Mouse (Mus musculus) granulocyte monocyte progenitor cell, adult 5-6 weeks (primary cell): ENCODE measurements at regions not wholly inside any gene's neighbourhood (a gene's known extent, or its start where the extent isn't known, plus 50 kb on each side); places are given as distances from the start of the nearest gene placed in this dataset.

Experiments used
- ATAC-seq: replicated peaks from 2 replicates; pipeline ENCODE4 v1.8.0; 2016; ENCODE audit warnings: mild to moderate bottlenecking, moderate TSS enrichment, inconsistent platforms; ENCODE audit not compliant: poor library complexity, severe bottlenecking

DNA sequence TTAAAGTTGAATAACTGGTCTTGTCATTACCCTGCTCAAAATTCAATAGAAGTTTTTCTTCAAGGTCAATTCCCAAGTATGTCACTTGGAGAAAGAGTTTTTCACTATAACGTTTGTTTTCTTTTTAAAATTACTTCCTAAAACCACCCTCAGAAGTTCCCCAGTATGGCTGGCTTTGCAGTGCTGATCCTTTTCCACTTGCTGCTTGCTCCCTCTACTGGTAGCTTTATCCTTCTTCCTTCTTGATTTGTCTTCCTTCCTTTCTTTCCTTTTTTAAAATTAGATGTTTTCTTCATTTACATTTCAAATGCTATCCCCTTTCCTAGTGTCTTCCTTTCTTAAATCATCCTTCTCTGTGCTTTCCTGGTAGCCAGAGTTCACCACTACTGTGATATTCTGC, 73.6 kb downstream of the Rtl3 start:
- peak; percentile 50; the same call in 1 of the 2 replicates for ATAC-seq
